Mouse (Mus musculus): ENCODE measurements around the gene Ttc36.
A peak's percentile ranks its signal among the peaks of the same experiment; 100 is the strongest.

The Ttc36 gene

DNA sequence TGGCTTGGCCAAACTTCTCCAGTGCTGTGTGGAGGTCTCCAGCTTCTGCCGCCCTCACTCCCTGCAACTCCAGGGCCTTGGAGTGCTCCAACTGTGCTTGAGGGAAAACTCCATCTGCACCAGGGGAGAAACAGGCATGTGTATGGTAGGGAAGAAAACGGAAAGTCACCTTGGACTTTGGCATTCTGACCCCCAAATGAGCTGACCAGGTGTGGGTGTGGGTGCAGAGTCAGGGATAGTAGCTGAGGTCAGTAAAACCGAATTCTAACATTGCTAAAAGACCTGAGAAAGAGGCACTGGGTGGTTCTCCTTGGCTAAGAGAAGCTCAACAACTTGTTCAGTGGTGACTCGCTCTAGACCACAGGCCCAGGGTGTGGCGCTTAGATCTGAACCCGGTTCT, 1.2 kb downstream of the Ttc36 start:
- TF ChIP-seq GATA4 (IDR thresholded peaks at IDR 0.05; ENCODE audit: insufficient replicate concordance, low read length) = no peak

DNA sequence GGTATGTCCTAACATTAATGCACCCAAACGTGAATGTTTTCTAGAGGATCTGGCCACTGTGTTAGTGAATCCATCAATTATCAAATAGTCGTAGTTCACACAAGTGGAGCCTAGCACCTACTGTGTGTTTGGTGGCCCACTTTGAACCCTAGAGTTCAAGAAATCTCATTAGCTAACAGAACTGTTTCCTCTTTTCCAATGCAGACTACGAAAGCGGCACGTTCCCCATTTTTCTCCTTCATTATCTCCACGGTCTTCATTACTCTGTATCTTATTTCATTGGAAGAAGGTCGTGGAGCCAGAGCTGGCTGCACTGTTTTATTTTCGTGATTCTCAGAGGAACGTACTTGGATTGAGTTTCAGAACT, 2.9 kb downstream of the Ttc36 start:
- no peak for TF ChIP-seq GATA4 (IDR thresholded peaks at IDR 0.05; ENCODE audit: insufficient replicate concordance, low read length)

- TF ChIP-seq GATA4 (IDR thresholded peaks at IDR 0.05; ENCODE audit: insufficient replicate concordance, low read length) = no peak
Measured at GRCm38 (mm10) chr9:44799102-44799957, 3.5 kb downstream of the Ttc36 start, which contains the start of gene Tmem25. TSS of gene Tmem25 (minus strand) at chr9:44799307.

DNA sequence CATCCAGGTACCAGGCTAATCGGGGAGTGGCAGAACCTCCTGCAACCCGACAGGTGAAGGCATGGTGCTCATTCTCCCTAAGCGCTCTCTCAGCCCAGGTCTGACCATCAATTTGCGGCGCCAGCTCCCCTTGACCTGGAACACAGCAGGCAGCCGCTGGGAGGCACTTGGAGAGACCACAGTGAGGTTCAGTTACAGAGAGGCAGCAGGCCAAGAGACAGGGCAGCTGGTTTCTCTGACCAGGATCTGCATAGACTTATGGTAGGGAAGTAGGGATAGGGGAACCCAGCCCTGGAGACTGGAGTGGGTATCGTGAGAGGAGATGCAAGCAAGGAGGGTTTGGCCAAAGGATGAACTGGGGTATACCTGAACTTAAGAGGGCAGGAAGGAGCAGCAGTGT, 4.6 kb downstream of the Ttc36 start:
- no peak for TF ChIP-seq GATA4 (IDR thresholded peaks at IDR 0.05; ENCODE audit: insufficient replicate concordance, low read length)

GRCm38 (mm10) chr9:44792842-44793241, 10.0 kb downstream of the Ttc36 start:
- TF ChIP-seq GATA4 (IDR thresholded peaks at IDR 0.05; ENCODE audit: insufficient replicate concordance, low read length) = no peak

- peak; percentile 99 for TF ChIP-seq GATA4 (IDR thresholded peaks at IDR 0.05; ENCODE audit: insufficient replicate concordance, low read length)
Measured at GRCm38 (mm10) chr9:44772750-44773651, 29.9 kb downstream of the Ttc36 start.

GRCm38 (mm10) chr9:44772392-44772749, 30.5 kb downstream of the Ttc36 start:
- no peak for TF ChIP-seq GATA4 (IDR thresholded peaks at IDR 0.05; ENCODE audit: insufficient replicate concordance, low read length)

- TF ChIP-seq GATA4 (IDR thresholded peaks at IDR 0.05; ENCODE audit: insufficient replicate concordance, low read length) = no peak
Measured at GRCm38 (mm10) chr9:44771376-44771775, 31.5 kb downstream of the Ttc36 start.

- no peak for TF ChIP-seq GATA4 (IDR thresholded peaks at IDR 0.05; ENCODE audit: insufficient replicate concordance, low read length)
Measured at GRCm38 (mm10) chr9:44767101-44768028, 35.5 kb downstream of the Ttc36 start, which contains the start of the genes Arcn1 and Ift46. TSS of gene Arcn1 (minus strand) at chr9:44767845. TSS of gene Ift46 (plus strand) at chr9:44767908.

- TF ChIP-seq GATA4 (IDR thresholded peaks at IDR 0.05; ENCODE audit: insufficient replicate concordance, low read length) = no peak
Measured at GRCm38 (mm10) chr9:44760873-44761272, 42.0 kb downstream of the Ttc36 start.
